Mouse (Mus musculus) ES-Bruce4 (cell line): ENCODE results near the gene Ctdspl. TPM values are rescaled to one million over a fixed set of nuclear protein-coding genes. Genes with fewer than 3 reads are reported as not detected.

ENCODE experiments used
- H3K27ac ChIP-seq: 2 replicates; pipeline ENCODE4 v1.5.1; 2012; ENCODE audit warnings: low read length, inconsistent platforms; ENCODE audit not compliant: insufficient read depth
- H3K27me3 ChIP-seq: 2 replicates; pipeline ENCODE4 v1.6.1; 2012; ENCODE audit warnings: mild to moderate bottlenecking, low read length, inconsistent platforms; ENCODE audit not compliant: control insufficient read depth, poor library complexity, insufficient read depth, severe bottlenecking
- H3K36me3 ChIP-seq: 2 replicates; pipeline ENCODE4 v1.6.1; 2012; ENCODE audit warnings: inconsistent platforms, mild to moderate bottlenecking, low read length, moderate library complexity; ENCODE audit not compliant: control insufficient read depth, poor library complexity, insufficient read depth, severe bottlenecking
- H3K4me1 ChIP-seq: one replicate; pipeline ENCODE4 v1.8.1; 2011; ENCODE audit warnings: low read length; ENCODE audit not compliant: control insufficient read depth, insufficient read depth
- H3K4me3 ChIP-seq: 2 replicates; pipeline ENCODE4 v1.5.1; 2011; ENCODE audit warnings: low read depth, mild to moderate bottlenecking, low read length
- H3K9ac ChIP-seq: 2 replicates; pipeline ENCODE4 v1.6.1; 2012; ENCODE audit warnings: low read depth, mild to moderate bottlenecking, inconsistent platforms; ENCODE audit not compliant: poor library complexity, severe bottlenecking
- H3K9me3 ChIP-seq: replicated peaks from 2 replicates; pipeline ENCODE4 v1.6.1; 2012; ENCODE audit warnings: mild to moderate bottlenecking, low read length, inconsistent platforms; ENCODE audit not compliant: control insufficient read depth, poor library complexity, insufficient read depth, severe bottlenecking
- CTCF ChIP-seq: IDR thresholded peaks from one replicate; pipeline ENCODE4 v1.8.1; 2011; ENCODE audit warnings: low read depth, low read length
- EP300 ChIP-seq: IDR thresholded peaks from 2 replicates; pipeline ENCODE4 v1.6.1; 2011; ENCODE audit warnings: low read depth, low read length; ENCODE audit not compliant: insufficient read depth
- POLR2A ChIP-seq: IDR thresholded peaks from one replicate; pipeline ENCODE4 v1.8.1; 2011; ENCODE audit warnings: low read length; ENCODE audit not compliant: insufficient read depth
- polyA plus RNA-seq: library from polyadenylated mRNA; stranded (reverse); fragments of >200 nt; gene quantifications from 2 replicates; pipeline ENCODE4 v1.2.4, GENCODE M21; 2011; ENCODE audit warnings: low read depth; ENCODE audit not compliant: missing spikeins, insufficient read depth, insufficient read length

Gene Ctdspl
- polyA plus RNA-seq, 1 experiment = 20.2 TPM

DNA sequence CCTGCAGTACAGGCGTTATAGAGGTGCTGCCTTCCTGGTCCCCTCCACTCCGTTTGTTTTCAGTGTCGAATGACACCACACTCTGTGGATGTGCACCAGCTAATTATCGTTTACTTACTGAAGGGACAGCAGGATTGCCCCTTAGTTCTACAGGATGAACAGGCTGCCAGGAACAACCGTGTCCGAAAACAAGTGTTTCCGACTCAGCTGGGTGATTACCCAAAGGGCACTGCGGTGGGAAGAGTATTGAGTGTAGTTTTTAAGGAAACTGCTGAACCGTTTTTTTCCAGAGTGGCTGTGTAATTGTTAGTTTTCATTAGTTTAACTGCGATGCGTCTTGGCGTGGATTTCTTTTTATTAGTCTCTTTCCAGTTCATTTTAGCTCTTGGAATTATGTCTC is 9.8 kb downstream of the Ctdspl start:
- H3K4me1 ChIP-seq = no peaks in the 10 kb centered on the region
- TF ChIP-seq POLR2A (no peak), CTCF (no peak), EP300 (no peak)
- H3K9me3 ChIP-seq = no peaks in the 10 kb centered on the region
- H3K4me3 ChIP-seq = no peak overlapping the region
- H3K27me3 ChIP-seq = no peaks in the 10 kb centered on the region
- H3K36me3 ChIP-seq = no peaks in the 10 kb centered on the region
- H3K27ac ChIP-seq = no peak overlapping the region
- no peak overlapping the region for H3K9ac ChIP-seq

DNA sequence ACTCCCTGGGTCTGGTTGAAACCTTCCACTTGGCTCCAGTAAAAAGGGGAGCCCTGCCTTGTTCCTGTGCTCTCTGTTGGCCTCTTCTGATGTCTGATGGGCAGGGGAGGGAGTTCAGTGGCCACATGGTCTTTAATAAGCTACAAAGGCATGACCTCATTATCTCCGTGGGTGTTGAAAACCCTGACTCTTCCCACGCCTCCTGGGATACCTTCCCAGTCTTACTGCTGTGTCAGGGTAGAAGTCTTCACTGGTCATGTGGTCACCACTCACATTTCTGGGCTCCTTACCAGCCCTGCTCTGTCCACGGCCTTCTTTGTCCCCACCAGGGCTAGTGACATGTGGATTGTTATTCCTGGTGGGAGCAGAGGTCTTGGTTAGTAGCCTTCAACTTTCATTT is 11.3 kb downstream of the Ctdspl start:
- H3K27ac ChIP-seq = no peak overlapping the region

DNA sequence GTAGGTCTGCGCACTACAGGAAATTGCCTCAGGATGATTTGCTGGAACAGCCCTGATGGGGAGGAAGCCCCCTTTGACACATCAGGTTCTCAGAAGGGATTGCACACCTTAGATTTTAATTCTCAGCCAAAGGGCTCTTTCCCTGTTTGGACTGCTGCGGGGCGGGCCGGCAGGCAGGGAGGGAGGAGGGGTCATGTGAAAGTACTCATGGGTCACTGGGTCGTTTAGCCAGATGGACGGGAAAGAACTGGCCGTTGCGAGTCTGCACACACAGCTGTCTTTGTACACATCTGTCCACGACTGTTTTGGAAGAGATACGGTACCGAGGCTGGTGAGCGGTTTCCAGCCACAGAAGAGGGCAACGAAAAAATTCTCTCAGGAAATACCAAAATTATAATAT is 13.2 kb downstream of the Ctdspl start:
- no peak for TF ChIP-seq CTCF
- peak; percentile 34; the same call in 1 of the 2 replicates for TF ChIP-seq EP300
- no peak for TF ChIP-seq POLR2A
- no peaks in the 10 kb centered on the region for H3K36me3 ChIP-seq
- no peaks in the 10 kb centered on the region for H3K27me3 ChIP-seq
- H3K4me3 ChIP-seq = no peak overlapping the region
- H3K27ac ChIP-seq = no peak overlapping the region
- H3K9me3 ChIP-seq = no peaks in the 10 kb centered on the region
- no peaks in the 10 kb centered on the region for H3K4me1 ChIP-seq
- no peak overlapping the region for H3K9ac ChIP-seq

More for the DNA sequence above, 11.3 kb downstream of the Ctdspl start:
- TF ChIP-seq POLR2A (no peak), CTCF (no peak), EP300 (no peak)
- Histone ChIP-seq H3K36me3 (no peaks in the 10 kb centered on the region), H3K27me3 (no peaks in the 10 kb centered on the region), H3K9ac (no peak overlapping the region), H3K4me3 (no peak overlapping the region), H3K4me1 (no peaks in the 10 kb centered on the region), H3K9me3 (no peaks in the 10 kb centered on the region)

DNA sequence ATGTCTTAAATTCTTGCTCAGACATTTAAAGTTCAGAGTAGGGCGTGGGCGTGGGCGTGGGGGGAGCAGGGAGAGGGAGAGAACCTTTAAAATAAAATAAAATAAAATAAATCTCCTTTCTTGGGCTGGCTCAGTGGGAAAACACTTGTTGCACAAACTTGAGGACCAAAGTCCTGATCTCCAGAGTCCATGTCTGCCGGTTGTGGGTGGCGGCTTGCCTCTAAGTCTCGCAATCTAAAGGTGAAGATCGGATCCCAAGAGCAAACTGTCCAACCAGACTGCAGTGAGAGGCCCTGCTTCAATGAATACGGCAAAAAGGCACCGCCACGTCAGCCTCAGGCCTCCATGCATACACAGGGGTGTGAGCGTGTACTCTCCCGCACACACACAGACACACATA is 13.6 kb downstream of the Ctdspl start:
- H3K4me1 ChIP-seq = no peaks in the 10 kb centered on the region
- H3K4me3 ChIP-seq = no peak overlapping the region
- H3K27me3 ChIP-seq = no peaks in the 10 kb centered on the region
- H3K27ac ChIP-seq = no peak overlapping the region
- H3K36me3 ChIP-seq = no peaks in the 10 kb centered on the region
- no peaks in the 10 kb centered on the region for H3K9me3 ChIP-seq
- no peak for TF ChIP-seq POLR2A
- TF ChIP-seq CTCF = no peak
- TF ChIP-seq EP300 = no peak
- no peak overlapping the region for H3K9ac ChIP-seq

DNA sequence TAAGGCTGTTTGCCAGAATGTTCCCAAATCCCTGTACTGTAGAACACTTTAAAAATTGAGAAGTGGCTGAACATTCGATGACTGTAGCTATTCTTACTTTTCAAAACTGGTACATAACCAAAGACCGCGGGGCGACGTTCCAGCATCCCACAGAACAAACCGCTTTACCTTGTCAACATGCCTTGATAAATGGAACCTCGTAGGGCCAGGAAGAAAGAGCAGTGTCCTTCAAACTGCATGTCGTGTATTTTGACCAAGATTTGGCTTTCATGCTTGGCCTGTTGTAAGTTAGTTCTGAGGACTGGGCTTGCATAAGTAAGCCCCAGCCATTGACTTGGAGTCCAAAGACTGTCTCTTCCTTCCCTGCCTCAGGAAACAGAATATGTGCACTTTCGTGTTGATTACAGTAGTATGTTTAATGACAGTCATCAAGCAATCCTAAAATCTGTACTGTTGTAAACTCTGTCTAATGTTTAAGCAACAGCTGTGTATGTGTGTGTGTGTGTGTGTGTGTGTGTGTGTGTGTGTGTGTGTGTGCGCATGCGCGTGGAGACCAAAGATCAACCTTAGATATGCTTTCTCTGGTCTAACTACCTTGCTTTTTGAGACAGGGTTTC is 14.4 kb downstream of the Ctdspl start:
- H3K36me3 ChIP-seq = no peaks in the 10 kb centered on the region
- no peaks in the 10 kb centered on the region for H3K9me3 ChIP-seq
- H3K9ac ChIP-seq = no peak overlapping the region
- H3K4me3 ChIP-seq = no peak overlapping the region
- TF ChIP-seq POLR2A (no peak), EP300 (no peak), CTCF (no peak)
- H3K27ac ChIP-seq = no peak overlapping the region
- no peaks in the 10 kb centered on the region for H3K27me3 ChIP-seq
- H3K4me1 ChIP-seq = no peaks in the 10 kb centered on the region

DNA sequence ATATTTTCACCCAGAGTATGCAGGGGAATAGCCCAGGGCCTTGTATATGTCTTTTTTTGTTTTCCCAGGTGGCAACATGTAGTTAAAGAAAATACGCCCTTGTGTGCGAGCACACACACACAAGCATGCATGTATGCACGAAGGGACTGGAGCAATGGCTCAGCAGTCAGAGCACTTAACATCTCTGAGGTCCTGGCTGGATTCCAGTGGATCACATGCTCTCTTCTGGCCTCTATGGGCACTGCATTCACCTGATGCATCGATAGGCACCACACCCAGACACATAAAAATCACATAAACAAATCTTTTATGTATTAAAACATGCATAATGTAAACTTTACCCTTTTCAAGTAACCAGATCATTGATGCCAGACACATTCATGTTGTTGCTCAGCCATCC is 15.8 kb downstream of the Ctdspl start:
- Histone ChIP-seq H3K4me3 (no peak overlapping the region), H3K27me3 (no peaks in the 10 kb centered on the region), H3K36me3 (no peaks in the 10 kb centered on the region), H3K4me1 (no peaks in the 10 kb centered on the region), H3K27ac (no peak overlapping the region), H3K9me3 (no peaks in the 10 kb centered on the region), H3K9ac (no peak overlapping the region)
- TF ChIP-seq EP300 (no peak), POLR2A (no peak), CTCF (no peak)
